Mouse (Mus musculus): ENCODE measurements around the gene Sec14l5.

Sec14l5 gene

DNA sequence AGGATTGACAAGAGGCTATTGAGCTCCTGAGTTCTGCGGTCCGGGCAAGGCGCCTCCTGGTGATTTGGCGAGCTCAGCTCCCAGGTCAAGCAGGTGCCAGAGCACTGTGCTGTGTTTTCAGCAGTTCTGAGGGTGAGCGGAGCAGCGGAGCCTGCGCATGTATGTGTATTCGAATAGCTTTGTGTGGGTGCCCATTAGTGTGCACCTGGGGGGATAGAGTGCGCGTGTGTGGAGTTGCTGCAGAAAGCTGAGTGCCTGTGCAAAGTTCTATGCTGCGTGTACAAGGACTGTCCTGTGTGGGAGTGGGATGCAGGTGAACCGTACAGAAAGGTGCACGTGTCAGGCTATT lies at the start of gene Sec14l5:
TSS of gene Sec14l5 (plus strand) at position 73 of the 349 bp plus-strand sequence.
- no peak for DNase-seq (ENCODE audit: extremely low read depth, insufficient read length, low spot score)

GRCm38 (mm10) chr16:5101000-5101399 lies 45.9 kb upstream of the Sec14l5 start:
- DNase-seq (ENCODE audit: extremely low read depth, insufficient read length, low spot score) = no peak

- no peak for DNase-seq (ENCODE audit: extremely low read depth, insufficient read length, low spot score)
These were observed 37.0 kb upstream of the Sec14l5 start for GRCm38 (mm10) chr16:5109877-5110276.

DNA sequence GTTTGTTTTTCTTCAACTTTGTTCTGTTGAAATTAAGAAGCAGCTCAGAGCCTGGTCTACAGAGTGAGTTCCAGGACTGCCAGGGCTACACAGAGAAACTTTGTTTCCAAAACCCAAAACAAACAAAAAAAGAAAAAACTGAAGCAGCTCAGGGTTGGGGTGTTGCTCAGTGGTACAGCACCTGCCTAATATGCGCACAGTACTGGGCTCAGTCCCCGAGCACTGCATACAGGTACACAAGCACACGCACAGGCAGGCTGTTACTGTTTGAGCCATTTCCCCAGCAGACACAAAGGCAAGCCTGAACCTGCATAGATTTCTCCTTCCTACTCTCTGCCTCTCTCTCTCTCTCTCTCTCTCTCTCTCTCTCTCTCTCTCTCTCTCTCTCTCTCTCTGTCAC lies 35.9 kb upstream of the Sec14l5 start:
- DNase-seq (ENCODE audit: extremely low read depth, insufficient read length, low spot score) = no peak

DNA sequence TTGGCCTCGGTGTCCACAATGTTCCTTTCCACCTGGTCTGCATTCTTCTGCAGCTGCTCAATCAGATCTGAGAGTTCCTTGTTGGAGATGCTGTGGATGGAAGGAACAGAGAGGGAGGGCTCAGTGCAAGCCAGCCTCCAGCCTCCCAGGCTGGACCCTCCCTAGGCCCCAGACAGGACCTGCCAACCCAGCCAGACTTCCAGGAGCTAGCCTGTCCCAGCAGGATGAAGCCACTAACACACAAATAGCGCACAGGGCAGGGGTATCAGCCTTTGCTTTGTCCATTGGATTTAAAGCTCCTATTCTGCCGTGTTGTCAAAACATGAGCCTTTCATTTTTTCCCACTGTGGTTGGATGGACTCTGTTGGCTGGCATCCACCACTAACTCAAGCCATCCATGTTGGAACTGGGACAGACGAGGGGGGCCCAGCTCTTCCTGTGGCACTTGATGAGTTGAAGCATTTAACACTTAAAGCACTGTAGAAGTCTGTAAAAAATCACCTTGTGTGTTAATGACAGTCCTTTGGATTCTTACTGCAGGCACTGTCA lies 33.8 kb upstream of the Sec14l5 start:
- DNase-seq (ENCODE audit: extremely low read depth, insufficient read length, low spot score) = no peak

DNA sequence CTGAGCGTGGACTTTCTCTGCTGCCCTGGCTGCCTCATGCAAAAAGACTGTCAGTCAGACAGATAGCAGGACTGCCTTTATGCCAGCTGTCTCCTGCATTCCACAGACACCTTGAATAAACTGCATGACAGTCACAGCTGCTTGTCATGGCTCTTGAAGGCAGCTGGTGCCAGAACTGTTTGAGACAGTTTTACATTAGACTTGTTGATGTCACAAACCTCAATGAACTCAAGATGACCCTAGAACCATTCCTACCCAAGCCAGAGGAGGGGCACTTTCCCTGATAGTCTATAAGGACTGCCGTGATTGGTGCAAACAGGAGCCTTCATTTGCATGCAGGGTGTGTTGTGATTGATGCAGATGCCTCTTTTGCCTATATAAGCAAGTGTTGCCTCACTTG lies 33.3 kb upstream of the Sec14l5 start:
- DNase-seq (ENCODE audit: extremely low read depth, insufficient read length, low spot score) = no peak

GRCm38 (mm10) chr16:5119385-5119784 lies 27.5 kb upstream of the Sec14l5 start:
- peak; percentile 55 for DNase-seq (ENCODE audit: extremely low read depth, insufficient read length, low spot score)

- DNase-seq (ENCODE audit: extremely low read depth, insufficient read length, low spot score) = no peak
These were observed 27.1 kb upstream of the Sec14l5 start for GRCm38 (mm10) chr16:5119845-5120244.

- no peak for DNase-seq (ENCODE audit: extremely low read depth, insufficient read length, low spot score)
These were observed 23.4 kb upstream of the Sec14l5 start for GRCm38 (mm10) chr16:5123476-5123875.

- DNase-seq (ENCODE audit: extremely low read depth, insufficient read length, low spot score) = no peak
These were observed 16.7 kb upstream of the Sec14l5 start for GRCm38 (mm10) chr16:5130196-5130595.

- peak; percentile 88 for DNase-seq (ENCODE audit: extremely low read depth, insufficient read length, low spot score)
These were observed 16.1 kb upstream of the Sec14l5 start for GRCm38 (mm10) chr16:5130766-5131165.

GRCm38 (mm10) chr16:5131251-5131922 lies 15.5 kb upstream of the Sec14l5 start:
- no peak for DNase-seq (ENCODE audit: extremely low read depth, insufficient read length, low spot score)

DNA sequence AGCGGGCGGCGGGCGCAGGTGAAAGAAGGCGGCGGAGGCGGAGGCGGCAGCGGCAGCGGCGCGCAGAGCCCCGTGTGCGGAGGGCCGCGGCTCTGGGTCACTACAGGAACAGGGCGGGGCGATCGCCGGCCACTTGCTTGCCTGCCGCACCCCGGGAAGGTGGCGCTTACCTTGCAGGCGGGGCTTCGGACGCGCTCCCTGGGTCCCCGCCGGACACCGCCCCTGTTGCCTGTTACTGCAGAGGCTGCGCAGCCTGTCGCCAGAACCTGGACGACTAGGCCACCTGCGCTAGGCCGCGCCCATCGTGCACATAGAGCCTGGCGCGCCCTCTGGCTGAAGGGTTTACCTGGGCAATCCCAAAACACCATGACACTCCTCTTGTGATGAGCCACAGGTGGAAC lies 14.5 kb upstream of the Sec14l5 start, which contains the start of gene Ppl:
TSS of gene Ppl (minus strand) at position 21 of the 401 bp plus-strand sequence.
- no peak for DNase-seq (ENCODE audit: extremely low read depth, insufficient read length, low spot score)

DNA sequence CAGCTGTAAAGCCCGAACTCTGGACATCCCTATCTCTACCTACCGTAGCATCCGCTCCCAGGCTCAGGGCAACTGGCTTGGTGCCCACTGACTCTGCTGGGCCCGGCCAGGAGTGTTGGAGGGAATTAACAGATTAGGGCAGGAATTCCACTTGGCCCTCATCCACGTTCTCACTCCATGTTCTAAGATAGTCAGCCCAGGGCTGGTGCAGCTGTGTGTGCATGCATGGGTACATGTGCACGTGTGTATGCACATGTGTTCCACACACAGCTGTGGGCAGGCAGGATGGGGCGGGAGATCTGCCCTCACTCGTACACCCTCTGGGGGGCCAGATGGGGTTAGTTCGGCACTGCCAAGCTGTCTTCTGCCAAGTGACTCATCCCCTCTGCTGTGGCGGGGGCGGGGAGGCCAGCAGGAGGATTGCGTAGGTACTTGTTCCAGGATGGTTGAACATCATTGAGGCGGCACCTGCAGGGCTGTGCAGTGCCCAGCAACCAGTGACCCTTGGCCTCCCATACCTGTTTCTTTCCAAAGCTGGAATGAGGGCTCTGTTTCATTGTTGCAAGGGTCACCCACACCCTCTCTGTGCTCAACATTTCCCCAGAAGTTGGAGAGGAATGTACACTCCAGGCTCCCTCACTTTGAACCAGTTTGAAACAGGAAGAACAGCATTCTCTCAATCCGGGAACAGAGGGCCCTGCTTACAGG lies 12.1 kb upstream of the Sec14l5 start:
- peak; percentile 93 for DNase-seq (ENCODE audit: extremely low read depth, insufficient read length, low spot score)

DNA sequence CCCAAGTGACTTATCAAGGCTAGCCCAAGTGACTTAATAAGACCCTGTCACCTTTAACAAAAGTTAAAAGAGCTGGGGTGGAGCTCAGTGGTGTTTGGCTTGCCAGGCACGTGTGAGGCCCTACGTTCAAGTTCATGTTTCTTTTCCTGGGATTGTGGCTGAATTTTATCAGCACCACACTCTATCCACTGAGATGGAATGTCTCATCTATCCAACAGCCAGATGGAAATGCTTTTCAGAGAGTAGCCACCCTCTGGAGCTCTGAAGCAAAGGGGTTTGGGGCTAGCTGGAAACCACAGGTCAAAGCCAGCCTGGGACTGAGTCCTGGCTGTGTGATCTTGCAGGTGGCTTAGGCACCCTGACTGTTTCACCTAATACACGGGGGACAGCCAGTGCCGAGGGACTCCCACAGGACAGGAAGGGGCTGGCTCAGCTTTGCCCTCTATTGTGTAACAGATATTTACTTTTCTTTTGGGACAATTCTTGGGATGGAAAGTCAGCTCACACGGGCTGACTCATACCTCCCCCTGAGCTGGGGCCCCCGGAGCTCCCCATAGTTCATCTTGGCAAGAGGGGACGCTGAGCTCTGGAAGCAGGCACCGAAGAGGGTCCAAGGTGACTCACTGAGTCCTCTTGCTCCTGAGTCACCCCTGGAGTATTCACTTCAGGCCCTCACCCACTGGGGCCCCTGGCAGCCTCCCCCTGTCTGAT lies 11.2 kb upstream of the Sec14l5 start:
- peak; percentile 90 for DNase-seq (ENCODE audit: extremely low read depth, insufficient read length, low spot score)

DNA sequence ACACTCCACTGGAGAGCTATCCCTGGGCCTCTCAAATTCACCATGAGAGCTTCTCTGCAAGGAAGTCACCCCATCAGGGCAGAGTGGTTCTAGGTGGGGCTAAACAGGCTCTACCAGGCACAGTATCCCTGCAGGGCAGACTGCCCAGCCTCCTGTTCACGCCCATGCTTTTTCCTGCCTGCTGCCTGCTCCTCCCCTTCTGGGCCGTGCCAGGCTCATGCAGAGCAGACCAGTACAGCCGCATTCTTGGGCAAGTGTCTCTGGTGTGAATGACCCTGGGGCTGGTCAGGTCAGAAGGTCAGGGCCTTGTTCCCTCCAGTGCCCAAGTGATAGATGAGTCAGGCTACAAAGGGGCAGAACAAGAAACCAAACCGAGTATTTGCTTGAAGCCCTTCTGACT lies 10.4 kb upstream of the Sec14l5 start:
- peak; percentile 91 for DNase-seq (ENCODE audit: extremely low read depth, insufficient read length, low spot score)

DNA sequence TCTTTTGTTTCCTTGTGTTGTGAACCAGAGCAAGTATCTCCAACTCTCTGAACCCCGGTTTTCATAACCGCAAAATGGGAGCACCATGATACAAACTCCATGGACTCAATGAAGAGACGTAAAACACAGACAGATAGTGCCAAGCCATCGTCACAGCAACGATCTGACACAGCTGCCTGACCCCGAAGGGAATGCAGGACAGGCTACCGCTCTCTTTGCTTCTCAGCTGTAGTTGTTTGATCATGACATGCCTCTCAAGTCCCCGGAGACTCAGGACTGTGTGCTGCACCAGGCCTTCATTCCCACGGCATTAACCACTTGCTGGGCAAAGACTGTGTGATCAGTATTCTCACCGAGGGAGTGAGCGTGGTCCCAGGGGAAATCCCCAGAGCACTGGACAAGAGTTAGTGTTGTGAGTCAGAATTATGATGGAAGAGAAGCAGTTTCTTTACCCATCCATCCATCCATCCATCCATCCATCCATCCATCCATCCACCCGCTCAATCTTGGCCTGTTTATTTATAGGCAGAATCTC lies 9.8 kb upstream of the Sec14l5 start:
- DNase-seq (ENCODE audit: extremely low read depth, insufficient read length, low spot score) = peak; percentile 81

GRCm38 (mm10) chr16:5139741-5140140 lies 7.2 kb upstream of the Sec14l5 start:
- peak; percentile 78 for DNase-seq (ENCODE audit: extremely low read depth, insufficient read length, low spot score)

DNA sequence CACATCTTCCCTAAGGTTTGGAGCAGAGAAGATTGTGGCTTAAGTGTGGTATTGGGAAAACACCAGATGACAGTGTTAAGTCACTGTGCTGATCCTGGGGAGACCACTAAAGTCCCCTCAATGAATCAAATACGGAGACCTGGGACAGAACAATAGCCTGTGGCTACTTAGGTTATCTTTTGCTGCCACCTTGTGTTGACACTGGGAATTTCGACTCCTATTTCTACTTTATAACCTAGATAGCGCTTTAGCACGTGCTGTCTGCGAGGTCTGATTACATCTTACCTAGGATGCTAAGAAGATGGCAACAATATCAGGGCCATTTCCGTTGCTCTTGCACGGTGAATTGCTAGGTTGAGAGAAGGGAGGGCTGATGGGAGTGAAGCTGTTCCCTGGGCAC lies 1.3 kb upstream of the Sec14l5 start:
- DNase-seq (ENCODE audit: extremely low read depth, insufficient read length, low spot score) = peak; percentile 49

- peak; percentile 66 for DNase-seq (ENCODE audit: extremely low read depth, insufficient read length, low spot score)
These were observed 407 bp upstream of the Sec14l5 start for GRCm38 (mm10) chr16:5146367-5147036.

GRCm38 (mm10) chr16:5150544-5150943 lies 3.6 kb downstream of the Sec14l5 start:
- no peak for DNase-seq (ENCODE audit: extremely low read depth, insufficient read length, low spot score)
